Mouse (Mus musculus): ENCODE data around the gene Gm20765. TPM values are rescaled to one million over a fixed set of nuclear protein-coding genes. Genes with fewer than 3 reads are reported as not detected.

Gene Gm20765
- polyA plus RNA-seq, 1 experiment from 2014 or later = not detected

DNA sequence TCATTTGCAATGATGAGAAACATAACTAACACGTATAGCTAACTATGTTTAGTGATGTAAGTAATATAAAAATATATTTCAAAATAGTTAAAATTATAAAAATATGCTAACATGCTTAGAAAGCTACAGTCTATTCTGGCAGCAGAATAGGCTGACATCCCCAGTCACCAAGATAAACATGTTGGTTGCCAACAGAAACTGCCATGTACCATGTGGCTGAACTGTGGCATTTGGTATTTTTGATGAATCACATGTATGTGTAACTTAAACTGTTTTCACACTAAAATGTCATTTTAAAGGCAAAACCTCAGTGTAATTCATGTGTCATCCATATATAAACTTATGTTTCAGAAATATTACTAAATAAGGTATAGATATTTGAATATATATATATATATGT, 24.3 kb downstream of the Gm20765 start:
- 76% methylated on average over 1 of the region's 1 CpGs for WGBS
- ATAC-seq (ENCODE audit: low FRiP score, low TSS enrichment) = no peak

DNA sequence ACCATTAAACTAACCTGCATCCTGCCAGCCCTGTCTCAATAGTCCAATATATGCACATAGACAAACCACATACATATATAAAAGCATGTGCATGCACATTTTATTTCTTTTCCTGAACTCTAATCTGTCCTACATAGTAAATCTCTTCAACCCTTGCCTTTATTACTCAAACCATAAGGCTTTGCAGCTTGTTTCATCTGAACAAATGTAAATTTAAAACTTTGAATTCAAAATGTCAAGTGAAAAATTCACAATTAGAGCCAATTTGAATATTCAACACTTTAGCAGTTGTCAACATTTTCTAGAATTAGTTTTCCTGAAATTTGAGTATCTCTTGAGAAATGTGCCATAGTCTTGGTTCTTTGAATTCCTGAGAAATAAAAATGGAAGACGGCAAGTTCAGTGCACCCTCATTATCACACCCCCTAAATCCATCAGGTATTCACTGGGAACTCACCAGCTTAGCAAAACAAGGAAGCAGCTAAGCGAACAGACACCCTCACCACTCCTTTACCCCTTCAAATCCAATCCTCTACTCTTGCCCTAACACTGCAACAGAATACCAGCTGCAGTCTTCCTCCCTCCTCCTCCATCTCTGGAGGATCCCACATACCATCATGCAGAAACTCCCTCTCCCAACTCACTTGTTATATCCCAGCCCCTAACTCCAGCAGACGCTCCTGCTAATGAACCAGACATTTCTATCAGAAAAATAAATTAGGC, 25.1 kb downstream of the Gm20765 start:
- Histone ChIP-seq H3K4me2 (replicated peaks; ENCODE audit: low read depth) (no peak overlapping the region), H3K27me3 (ENCODE audit: control insufficient read depth, insufficient read depth, low read length) (no peaks in the 10 kb centered on the region), H3K9me3 (ENCODE audit: control insufficient read depth, low read length) (no peaks in the 10 kb centered on the region), H3K9ac (ENCODE audit: low read length) (no peak overlapping the region), H3K4me3 (ENCODE audit: low read depth, low read length) (no peak overlapping the region), H3K27ac (replicated peaks) (no peak overlapping the region), H3K36me3 (ENCODE audit: control insufficient read depth, insufficient read depth, low read length) (no peaks in the 10 kb centered on the region), H3K4me1 (replicated peaks; ENCODE audit: control insufficient read depth, insufficient read depth) (no peaks in the 10 kb centered on the region)
- TF ChIP-seq CTCF (IDR thresholded peaks at IDR 0.05; ENCODE audit: low read depth) = no peak
- TF ChIP-seq EP300 (optimal IDR thresholded peaks at IDR 0.05) = no peak
- WGBS = 73% methylated on average over 3 of the region's 3 CpGs
- ATAC-seq (ENCODE audit: low FRiP score, low TSS enrichment) (no peak), DNase-seq (ENCODE audit: low spot score) (no peak)

More for the DNA sequence above, 24.3 kb downstream of the Gm20765 start:
- Histone ChIP-seq H3K9ac (ENCODE audit: low read length) (no peak overlapping the region), H3K9me3 (ENCODE audit: control insufficient read depth, low read length) (no peaks in the 10 kb centered on the region), H3K27me3 (ENCODE audit: control insufficient read depth, insufficient read depth, low read length) (no peaks in the 10 kb centered on the region), H3K4me1 (replicated peaks; ENCODE audit: control insufficient read depth, insufficient read depth) (no peaks in the 10 kb centered on the region), H3K27ac (replicated peaks) (no peak overlapping the region), H3K36me3 (ENCODE audit: control insufficient read depth, insufficient read depth, low read length) (no peaks in the 10 kb centered on the region), H3K4me2 (replicated peaks; ENCODE audit: low read depth) (no peak overlapping the region), H3K4me3 (ENCODE audit: low read depth, low read length) (no peak overlapping the region)
- TF ChIP-seq EP300 (optimal IDR thresholded peaks at IDR 0.05) = no peak
- no peak for TF ChIP-seq CTCF (IDR thresholded peaks at IDR 0.05; ENCODE audit: low read depth)
- DNase-seq (ENCODE audit: low spot score) = no peak

DNA sequence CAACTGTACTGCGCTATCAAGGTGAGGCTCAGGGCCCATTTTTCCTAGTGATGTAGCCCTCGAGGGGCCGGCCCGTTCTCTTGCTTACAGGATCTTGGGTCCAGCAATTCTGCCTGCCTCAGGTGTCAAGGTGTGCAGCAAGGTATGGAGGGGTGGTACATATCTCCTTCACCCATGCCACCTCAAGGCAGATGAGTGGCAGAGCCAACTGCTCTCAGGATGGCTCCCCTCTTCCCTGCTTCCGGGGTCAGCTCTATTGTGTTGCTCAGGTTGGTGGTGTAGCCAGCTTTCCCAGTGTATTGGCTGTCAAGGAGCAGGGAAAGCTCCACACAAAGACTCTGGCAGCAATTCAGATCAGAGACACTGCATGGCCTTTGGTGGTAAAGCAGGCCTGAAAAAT, 29.2 kb downstream of the Gm20765 start:
- Histone ChIP-seq H3K36me3 (ENCODE audit: control insufficient read depth, insufficient read depth, low read length) (no peaks in the 10 kb centered on the region), H3K9me3 (ENCODE audit: control insufficient read depth, low read length) (no peaks in the 10 kb centered on the region), H3K27me3 (ENCODE audit: control insufficient read depth, insufficient read depth, low read length) (no peaks in the 10 kb centered on the region), H3K4me1 (replicated peaks; ENCODE audit: control insufficient read depth, insufficient read depth) (no peaks in the 10 kb centered on the region), H3K9ac (ENCODE audit: low read length) (no peak overlapping the region), H3K4me3 (ENCODE audit: low read depth, low read length) (no peak overlapping the region), H3K4me2 (replicated peaks; ENCODE audit: low read depth) (no peak overlapping the region), H3K27ac (replicated peaks) (no peak overlapping the region)
- no peak for DNase-seq (ENCODE audit: low spot score)
- no peak for ATAC-seq (ENCODE audit: low FRiP score, low TSS enrichment)
- TF ChIP-seq EP300 (optimal IDR thresholded peaks at IDR 0.05) (no peak), CTCF (IDR thresholded peaks at IDR 0.05; ENCODE audit: low read depth) (no peak)
- WGBS = 86% methylated on average over 5 of the region's 5 CpGs

DNA sequence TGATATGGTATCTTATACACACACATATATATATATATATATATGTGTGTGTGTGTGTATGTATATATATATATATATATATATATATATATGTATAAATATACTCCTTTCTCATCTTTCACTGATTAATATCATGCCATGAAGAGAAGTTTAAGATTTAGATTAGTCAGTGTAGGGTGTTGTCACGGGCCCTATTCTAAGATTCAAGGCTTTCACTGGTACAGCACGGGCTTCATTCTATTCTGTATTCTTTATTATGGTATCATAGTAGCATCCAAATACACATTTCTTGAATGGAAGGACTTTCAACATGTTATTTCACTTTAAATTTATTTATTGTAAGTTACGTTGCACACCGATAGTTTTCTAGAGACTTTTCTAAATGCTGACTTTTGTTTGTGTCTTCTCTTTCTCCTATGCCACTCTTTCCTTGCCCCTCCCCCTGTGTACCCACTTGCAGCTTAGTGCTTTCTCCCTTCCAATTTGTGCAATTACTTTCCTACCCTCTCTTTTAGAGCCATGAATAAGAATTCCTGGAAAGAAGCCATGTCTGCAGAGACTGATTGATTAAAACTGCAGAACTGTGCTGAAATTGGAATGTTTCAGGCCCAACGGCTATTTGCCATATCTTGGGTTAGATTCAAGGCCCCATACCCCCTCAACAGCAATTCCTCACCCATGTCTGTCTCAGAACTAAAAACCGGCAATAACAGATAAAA, 35.1 kb downstream of the Gm20765 start:
- H3K36me3 ChIP-seq (ENCODE audit: control insufficient read depth, insufficient read depth, low read length) = no peaks in the 10 kb centered on the region
- no peaks in the 10 kb centered on the region for H3K9me3 ChIP-seq (ENCODE audit: control insufficient read depth, low read length)
- H3K27ac ChIP-seq (replicated peaks) = no peak overlapping the region
- TF ChIP-seq CTCF (IDR thresholded peaks at IDR 0.05; ENCODE audit: low read depth) (no peak), EP300 (optimal IDR thresholded peaks at IDR 0.05) (no peak)
- H3K4me1 ChIP-seq (replicated peaks; ENCODE audit: control insufficient read depth, insufficient read depth) = no peaks in the 10 kb centered on the region
- no peaks in the 10 kb centered on the region for H3K27me3 ChIP-seq (ENCODE audit: control insufficient read depth, insufficient read depth, low read length)
- H3K9ac ChIP-seq (ENCODE audit: low read length) = no peak overlapping the region
- DNase-seq (ENCODE audit: low spot score) = no peak
- no peak overlapping the region for H3K4me3 ChIP-seq (ENCODE audit: low read depth, low read length)
- no peak overlapping the region for H3K4me2 ChIP-seq (replicated peaks; ENCODE audit: low read depth)
- WGBS = 82% methylated on average over 6 of the region's 6 CpGs
- no peak for ATAC-seq (ENCODE audit: low FRiP score, low TSS enrichment)

Other genes with a start within 250 kb of the Gm20765 start
- not detected in 2 replicates for gene Gm21293, start 42.5 kb upstream of the Gm20765 start, polyA plus RNA-seq (2015; fragmentation: Nextera tagmentation; extraction: Ambion mirVana)
- gene Gm6763, start 34.0 kb upstream of the Gm20765 start, polyA plus RNA-seq (2015; fragmentation: Nextera tagmentation; extraction: Ambion mirVana) = not detected in 2 replicates
- not detected in 2 replicates for gene Gm8764, start 25.5 kb upstream of the Gm20765 start, polyA plus RNA-seq (2015; fragmentation: Nextera tagmentation; extraction: Ambion mirVana)
- gene Gm21304, start 17.0 kb upstream of the Gm20765 start, polyA plus RNA-seq (2015; fragmentation: Nextera tagmentation; extraction: Ambion mirVana) = not detected in 2 replicates
- not detected in 2 replicates for gene Gm21312, start 8.5 kb upstream of the Gm20765 start, polyA plus RNA-seq (2015; fragmentation: Nextera tagmentation; extraction: Ambion mirVana)
- not detected in 2 replicates for gene Gm4340, start 8.5 kb downstream of the Gm20765 start, polyA plus RNA-seq (2015; fragmentation: Nextera tagmentation; extraction: Ambion mirVana)

All from stomach, postnatal 0 days (tissue).